ENCODE assay signal across 17 mouse cellular contexts in the genomic region with DNA sequence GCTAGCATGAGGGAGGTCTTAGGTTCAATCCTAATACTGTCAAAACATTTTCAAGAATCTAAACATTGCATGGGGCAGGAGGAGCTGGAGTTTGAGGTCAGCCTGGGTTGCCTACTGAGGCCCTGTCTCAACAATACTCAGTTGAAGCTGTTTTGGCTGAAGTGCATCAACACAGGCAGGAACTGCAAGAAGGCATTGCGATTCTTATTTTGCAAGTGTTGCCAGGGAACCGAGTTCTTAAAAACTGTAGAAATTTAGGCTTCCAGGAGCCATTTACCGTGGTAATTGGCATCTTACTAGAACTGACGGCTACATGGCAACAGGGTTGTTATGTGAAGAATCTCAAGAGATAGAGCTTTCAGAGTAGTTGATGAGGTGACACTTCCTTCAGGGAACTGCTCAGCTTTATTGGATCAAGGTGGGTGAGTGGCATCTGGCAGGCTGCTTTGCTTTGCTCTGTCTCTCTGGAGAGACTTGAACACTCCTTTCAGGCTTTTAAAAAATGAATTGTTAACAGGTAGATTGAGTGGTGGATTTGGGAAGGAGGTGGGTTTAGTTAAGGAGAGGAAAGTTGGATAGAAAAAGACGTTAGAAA. TPM values are rescaled to one million over a fixed set of nuclear protein-coding genes. Genes with fewer than 3 reads are reported as not detected.
"Had no signal": no experiment of that assay in that cellular context is flagged by ENCODE, and none has a peak within 500 bp of the region (broad histone marks: within the 10 kb centered on the region; RNA-seq: fewer than 3 reads in every experiment).

No protein-coding gene starts in this region.

- H3K4me1 ChIP-seq: limb, embryonic 12.5 days; lung, embryonic 15.5 days; midbrain, embryonic 13.5 days; neural tube, embryonic 15.5 days; stomach, embryonic 15.5 days had no signal

- H3K9me3 ChIP-seq: limb, embryonic 12.5 days; liver, embryonic 13.5 days; lung, embryonic 15.5 days; midbrain, embryonic 13.5 days; neural tube, embryonic 15.5 days; stomach, embryonic 15.5 days had no signal

- H3K36me3 ChIP-seq: limb, embryonic 12.5 days; liver, embryonic 13.5 days; lung, embryonic 15.5 days; midbrain, embryonic 13.5 days; neural tube, embryonic 15.5 days; stomach, embryonic 15.5 days had no signal

- DNase-seq: kidney, postnatal 10 days; kidney, postnatal 4 days; liver; liver, embryonic 13.5 days; liver, postnatal 0 days; lung, postnatal 14 days; thymus, adult 2 months; thymus, postnatal 25 days had no signal

- H3K27me3 ChIP-seq: limb, embryonic 12.5 days; liver, embryonic 13.5 days; lung, embryonic 15.5 days; midbrain, embryonic 13.5 days; neural tube, embryonic 15.5 days; stomach, embryonic 15.5 days had no signal

- H3K9ac ChIP-seq: limb, embryonic 12.5 days; liver, embryonic 13.5 days; liver, postnatal 0 days; lung, embryonic 15.5 days; midbrain, embryonic 13.5 days; neural tube, embryonic 15.5 days; stomach, embryonic 15.5 days had no signal

- H3K4me3 ChIP-seq: layer of hippocampus, adult 2 months; limb, embryonic 12.5 days; liver, embryonic 13.5 days; lung, embryonic 15.5 days; midbrain, embryonic 13.5 days; neural tube, embryonic 15.5 days; stomach, embryonic 15.5 days had no signal

- ATAC-seq: liver, postnatal 0 days; midbrain, embryonic 13.5 days had no signal

- H3K27ac ChIP-seq: layer of hippocampus, adult 2 months; limb, embryonic 12.5 days; liver, embryonic 13.5 days; lung, embryonic 15.5 days; midbrain, embryonic 13.5 days; neural tube, embryonic 15.5 days; stomach, embryonic 15.5 days had no signal

- H3K4me2 ChIP-seq: limb, embryonic 12.5 days; liver, embryonic 13.5 days; lung, embryonic 15.5 days; midbrain, embryonic 13.5 days; neural tube, embryonic 15.5 days; stomach, embryonic 15.5 days had no signal

RNA-seq across cellular contexts. Expression of a gene that starts 26.4 kb away (rescaled TPM):
- total RNA-seq: megakaryocyte progenitor cell, adult 5-6 weeks had no signal
- polyA plus RNA-seq: limb, embryonic 12.5 days; liver, embryonic 13.5 days; liver, postnatal 0 days; lung, embryonic 15.5 days; neural tube, embryonic 11.5 days; stomach, embryonic 15.5 days; testis, adult 2 months; thymus, adult 2 months had no signal
